Mouse (Mus musculus) mesoderm, embryonic 11.5 days (tissue): ENCODE data around the gene Zkscan14.
"Not testable (repeated sequence)": the region's sequence is repeated elsewhere in the genome, so short reads cannot be mapped to it uniquely, and the experiment has no call there.

Experiments
- DNase-seq: peaks from one replicate; pipeline ENCODE4 v3.0.0-alpha.2; 2012; ENCODE audit warnings: low read depth, low spot score

Gene Zkscan14

GRCm38 (mm10) chr5:145201321-145201991 lies at the start of gene Zkscan14:
Gene Zkscan14 (minus strand): TSS chr5:145201868.
- DNase-seq, result peak; percentile 88

GRCm38 (mm10) chr5:145249520-145249919 lies 47.9 kb upstream of the Zkscan14 start:
- DNase-seq, result no peak

GRCm38 (mm10) chr5:145234636-145235035 lies 33.0 kb upstream of the Zkscan14 start:
- DNase-seq, result peak; percentile 18

GRCm38 (mm10) chr5:145231893-145232411 lies 30.3 kb upstream of the Zkscan14 start:
- DNase-seq, result peak; percentile 26

GRCm38 (mm10) chr5:145231367-145231871 lies 29.8 kb upstream of the Zkscan14 start, which contains the start of gene Zfp655:
Gene Zfp655 (plus strand): TSS chr5:145231715.
- peak; percentile 98 for DNase-seq

GRCm38 (mm10) chr5:145230641-145231040 lies 29.0 kb upstream of the Zkscan14 start:
- no peak for DNase-seq

- not testable (repeated sequence) for DNase-seq
These were observed 27.6 kb upstream of the Zkscan14 start for GRCm38 (mm10) chr5:145229283-145229682.

GRCm38 (mm10) chr5:145226453-145226852 lies 24.8 kb upstream of the Zkscan14 start:
- no peak for DNase-seq

GRCm38 (mm10) chr5:145223395-145223794 lies 21.7 kb upstream of the Zkscan14 start:
- no peak for DNase-seq

GRCm38 (mm10) chr5:145222840-145223239 lies 21.2 kb upstream of the Zkscan14 start:
- DNase-seq, result no peak

GRCm38 (mm10) chr5:145219981-145220380 lies 18.3 kb upstream of the Zkscan14 start:
- no peak for DNase-seq

GRCm38 (mm10) chr5:145218671-145219070 lies 17.0 kb upstream of the Zkscan14 start:
- DNase-seq, result no peak

GRCm38 (mm10) chr5:145218206-145218605 lies 16.5 kb upstream of the Zkscan14 start:
- no peak for DNase-seq

- no peak for DNase-seq
These were observed 16.1 kb upstream of the Zkscan14 start for GRCm38 (mm10) chr5:145217746-145218145.

- DNase-seq, result no peak
These were observed 13.0 kb upstream of the Zkscan14 start for GRCm38 (mm10) chr5:145214679-145215078.

- DNase-seq, result no peak
These were observed 11.8 kb upstream of the Zkscan14 start for GRCm38 (mm10) chr5:145213505-145213904.

- no peak for DNase-seq
These were observed 10.5 kb upstream of the Zkscan14 start for GRCm38 (mm10) chr5:145212216-145212615.

GRCm38 (mm10) chr5:145211340-145211739 lies 9.7 kb upstream of the Zkscan14 start:
- DNase-seq, result no peak

- not testable (repeated sequence) for DNase-seq
These were observed 6.7 kb upstream of the Zkscan14 start for GRCm38 (mm10) chr5:145208391-145208790.

GRCm38 (mm10) chr5:145207954-145208353 lies 6.3 kb upstream of the Zkscan14 start:
- no peak for DNase-seq

- no peak for DNase-seq
These were observed 5.7 kb upstream of the Zkscan14 start for GRCm38 (mm10) chr5:145207385-145207784.

- no peak for DNase-seq
These were observed 3.4 kb upstream of the Zkscan14 start for GRCm38 (mm10) chr5:145205041-145205440.
